Mouse (Mus musculus) MEL-GATA-1-ER (cell line): ENCODE measurements at regions not wholly inside any gene's neighbourhood (a gene's known extent, or its start where the extent isn't known, plus 50 kb on each side); places are given as distances from the start of the nearest gene placed in this dataset.
"Not testable (repeated sequence)": the region's sequence is repeated elsewhere in the genome, so short reads cannot be mapped to it uniquely, and the experiment has no call there.

Experiments
- DNase-seq: peaks from one replicate; pipeline ENCODE4 v3.0.0-alpha.2; 2012; ENCODE audit warnings: low read depth; ENCODE audit errors: extremely low read depth

- DNase-seq, result no peak
Observed at GRCm38 (mm10) chr11:16638349-16638748, 113.7 kb upstream of the Egfr start.

GRCm38 (mm10) chr11:16649599-16649998 lies 102.4 kb upstream of the Egfr start:
- no peak for DNase-seq

GRCm38 (mm10) chr11:16663806-16664205 lies 88.2 kb upstream of the Egfr start:
- DNase-seq, result no peak

- DNase-seq, result no peak
Observed at GRCm38 (mm10) chr11:16669453-16670251, 82.4 kb upstream of the Egfr start.

GRCm38 (mm10) chr11:16670282-16670681 lies 81.7 kb upstream of the Egfr start:
- no peak for DNase-seq

- DNase-seq, result not testable (repeated sequence)
Observed at GRCm38 (mm10) chr11:16675951-16676350, 76.1 kb upstream of the Egfr start.

GRCm38 (mm10) chr11:16683538-16683937 lies 68.5 kb upstream of the Egfr start:
- no peak for DNase-seq

- DNase-seq, result no peak
Observed at GRCm38 (mm10) chr11:16695596-16695995, 56.4 kb upstream of the Egfr start.

- no peak for DNase-seq
Observed at GRCm38 (mm10) chr11:16696787-16697186, 55.2 kb upstream of the Egfr start.

- DNase-seq, result no peak
Observed at GRCm38 (mm10) chr11:16701826-16702225, 50.2 kb upstream of the Egfr start.
